Mouse (Mus musculus) spleen, postnatal 14 days (tissue): Measurements from ENCODE around the gene Rpl7a.

Experiments
- DNase-seq, 2 experiments: peaks; one replicate each; pipeline ENCODE4 v3.0.0; 2021 to 2022; ENCODE audit warnings: low spot score in 2 of 2

Rpl7a gene

DNA sequence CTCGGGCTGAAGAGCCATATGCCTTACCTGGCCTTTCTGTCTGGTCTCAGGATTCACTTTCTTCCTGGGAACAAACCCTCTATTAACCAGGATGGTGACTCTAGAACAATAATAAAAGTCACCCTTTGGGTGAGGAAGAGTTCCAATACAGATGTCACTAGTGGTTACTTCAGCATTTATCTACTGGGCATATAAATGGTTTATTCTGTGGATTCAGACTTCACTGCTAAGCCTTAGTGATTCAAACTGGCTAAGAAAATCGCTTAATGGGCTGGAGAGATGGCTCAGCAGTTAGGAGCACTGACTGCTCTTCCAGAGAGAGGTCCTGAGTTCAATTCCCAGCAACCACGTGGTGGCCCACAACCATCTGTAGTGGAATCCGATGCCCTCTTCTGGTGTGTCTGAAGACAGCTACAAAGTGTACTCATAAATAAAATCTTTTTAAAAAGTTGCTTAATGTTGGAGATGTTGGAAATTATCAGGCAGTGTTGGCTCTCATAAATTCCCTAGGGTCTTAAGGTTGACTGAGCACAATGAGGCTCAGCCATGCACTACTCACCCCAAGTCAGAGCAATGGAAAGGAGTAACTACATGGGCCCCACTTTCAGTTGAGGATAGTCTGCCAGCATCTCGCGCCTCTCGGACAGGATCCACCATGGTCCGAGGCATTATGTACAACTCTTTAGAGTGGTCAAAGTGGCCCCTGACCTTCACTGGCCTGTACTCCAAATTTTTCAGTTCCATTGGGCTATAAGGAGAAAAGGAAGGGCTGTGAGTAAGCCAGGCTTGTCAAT is 3.8 kb downstream of the Rpl7a start:
- no peak for DNase-seq

- DNase-seq: peak; percentile 49 to 69
Observed at GRCm38 (mm10) chr2:26915927-26916728, 5.6 kb downstream of the Rpl7a start, which contains the start of the genes Surf2 and Surf1. Gene Surf2, plus strand, starts transcription at chr2:26916367. Gene Surf1, minus strand, starts transcription at chr2:26916530.

DNA sequence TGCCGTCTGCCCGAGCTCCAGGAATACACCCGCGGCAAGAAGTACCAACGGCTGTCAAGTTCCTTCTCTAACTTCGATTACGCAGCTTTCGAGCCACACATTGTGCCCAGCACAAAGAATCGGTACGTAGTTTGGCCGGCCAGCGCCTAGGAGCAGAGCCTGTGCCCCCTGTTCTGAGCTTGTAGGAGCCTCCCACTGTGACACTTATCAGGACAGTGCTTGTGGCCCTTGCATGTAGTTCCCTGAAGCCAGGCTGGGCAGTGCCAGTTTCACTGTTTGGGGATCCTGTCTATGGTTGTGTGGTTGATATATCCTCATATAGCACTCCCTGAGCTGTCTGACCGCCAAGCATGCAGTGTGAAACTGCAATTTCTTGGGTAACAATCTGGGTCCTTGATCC is 6.2 kb downstream of the Rpl7a start:
- no peak for DNase-seq

DNA sequence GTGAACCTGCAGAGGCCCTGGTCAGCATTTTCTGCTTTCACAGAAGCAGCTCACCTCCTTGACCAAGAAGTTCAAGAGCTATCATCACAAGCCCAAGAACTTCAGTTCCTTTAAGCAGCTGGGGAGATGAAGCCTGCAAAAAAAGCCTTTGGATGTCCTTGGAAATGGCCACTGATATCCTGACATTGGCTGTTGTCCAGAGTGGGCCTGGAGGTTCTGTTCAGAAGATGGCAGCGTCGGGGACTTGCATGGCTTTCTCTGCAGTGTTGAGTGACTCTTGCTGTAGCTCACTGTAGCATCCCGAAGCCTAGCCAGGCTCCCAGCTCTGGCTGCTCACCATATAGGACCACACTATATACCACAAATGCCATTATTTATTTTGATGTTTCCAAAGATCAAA is 9.1 kb downstream of the Rpl7a start:
- DNase-seq: no peak

GRCm38 (mm10) chr2:26920190-26920855 is 9.8 kb downstream of the Rpl7a start:
- no peak for DNase-seq

- DNase-seq: no peak
Observed at GRCm38 (mm10) chr2:26921784-26922183, 11.2 kb downstream of the Rpl7a start.

DNA sequence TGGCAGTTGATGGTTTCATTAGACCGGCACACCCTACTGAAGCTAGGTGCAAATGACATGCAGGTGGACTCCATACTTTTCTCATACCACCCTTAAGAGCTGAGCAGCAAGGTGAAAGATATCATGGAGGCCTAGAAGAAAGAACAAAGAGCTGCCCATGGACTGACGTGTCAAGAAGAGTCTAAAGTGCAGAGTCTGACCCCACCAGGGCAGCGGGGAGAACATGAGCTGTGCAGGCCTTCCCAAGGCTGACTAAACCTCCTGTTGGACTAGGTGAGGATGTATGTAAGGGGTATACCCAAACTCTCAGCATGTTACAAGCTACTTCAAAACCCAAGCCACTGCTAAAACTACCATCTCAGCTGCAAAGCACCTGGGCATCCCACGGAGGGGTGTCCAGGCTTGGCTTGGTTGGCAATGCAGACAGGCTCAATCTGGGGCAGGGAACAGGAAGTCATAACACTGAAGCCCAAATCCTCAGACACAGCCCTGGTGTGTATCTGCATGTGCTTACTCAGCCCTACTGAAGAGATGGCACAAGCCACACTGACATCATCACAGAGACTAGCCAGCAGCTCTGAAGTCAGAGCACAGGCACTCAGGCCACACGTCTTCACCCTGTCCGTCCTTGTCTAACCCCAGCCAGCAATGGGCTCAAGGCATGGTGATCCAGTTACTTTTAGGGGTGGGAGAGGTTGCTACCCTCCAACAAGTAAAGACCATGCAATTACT is 17.3 kb downstream of the Rpl7a start:
- no peak for DNase-seq

DNA sequence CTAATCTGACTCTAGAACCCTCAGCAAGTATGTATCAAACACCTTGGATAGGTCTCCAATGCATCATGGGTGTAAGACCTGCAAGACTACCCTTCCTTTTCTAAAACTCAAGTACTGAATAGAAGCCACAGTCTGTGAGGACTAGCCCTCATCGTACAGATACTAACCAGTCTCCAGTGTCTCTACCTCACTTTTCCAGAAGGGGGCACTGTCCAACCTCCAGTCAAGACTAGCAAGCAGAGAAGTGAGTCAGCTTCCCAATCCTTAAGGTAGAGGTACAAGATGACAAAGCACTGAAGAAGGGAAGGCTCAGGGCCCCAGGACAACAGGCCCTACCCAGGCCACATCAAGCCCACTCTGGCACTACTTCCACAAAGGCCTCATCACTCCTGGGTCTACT is 19.8 kb downstream of the Rpl7a start:
- DNase-seq: peak; percentile 29 to 67

DNA sequence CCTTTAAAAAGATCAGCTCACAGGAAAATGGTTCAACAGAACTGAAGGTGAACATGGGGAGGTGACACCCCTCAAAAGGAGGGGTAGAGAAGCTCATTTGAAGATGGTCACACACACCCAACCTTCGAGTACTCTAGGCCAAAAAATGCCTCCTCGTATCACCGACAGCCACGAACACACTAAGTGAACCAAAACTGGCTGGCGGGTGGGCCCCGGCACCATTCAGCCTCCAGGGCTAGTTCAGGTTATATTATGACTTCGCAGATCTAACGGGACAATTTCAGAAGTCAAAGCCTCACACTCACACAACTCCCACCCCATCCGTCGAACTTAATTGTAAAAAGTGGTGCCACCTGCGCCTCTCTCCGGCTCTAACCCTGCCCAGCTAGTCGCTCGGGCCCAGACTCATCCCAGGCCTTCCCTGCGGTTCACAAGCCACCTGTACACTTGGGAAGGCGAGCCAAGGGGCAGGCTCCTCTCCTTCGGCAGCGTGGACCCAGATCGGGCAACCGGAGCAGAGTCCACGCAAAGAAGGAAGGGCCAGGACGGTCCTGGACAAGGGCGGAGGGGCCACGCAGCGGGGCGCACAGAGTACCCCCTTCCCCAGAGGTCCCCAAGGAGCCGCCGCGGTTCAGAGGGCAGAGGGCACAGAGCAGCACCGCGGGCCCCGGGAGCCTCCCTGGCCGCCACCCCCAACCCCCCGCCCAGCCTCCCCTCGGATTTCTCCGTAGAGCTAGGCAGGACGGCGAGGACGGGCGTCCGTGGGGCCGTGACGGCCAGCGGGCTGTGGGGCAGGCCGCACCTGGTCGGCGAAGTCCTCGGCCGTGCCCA is 22.1 kb downstream of the Rpl7a start:
- peak in 1 of 2 experiments; percentile 21 for DNase-seq

GRCm38 (mm10) chr2:26933304-26934055 is 22.9 kb downstream of the Rpl7a start, which contains the start of the genes Surf4 and Stkld1:
Gene Surf4, minus strand, starts transcription at chr2:26933928.
Gene Stkld1, plus strand, starts transcription at chr2:26934047.
- peak; percentile 87 to 90 for DNase-seq

DNA sequence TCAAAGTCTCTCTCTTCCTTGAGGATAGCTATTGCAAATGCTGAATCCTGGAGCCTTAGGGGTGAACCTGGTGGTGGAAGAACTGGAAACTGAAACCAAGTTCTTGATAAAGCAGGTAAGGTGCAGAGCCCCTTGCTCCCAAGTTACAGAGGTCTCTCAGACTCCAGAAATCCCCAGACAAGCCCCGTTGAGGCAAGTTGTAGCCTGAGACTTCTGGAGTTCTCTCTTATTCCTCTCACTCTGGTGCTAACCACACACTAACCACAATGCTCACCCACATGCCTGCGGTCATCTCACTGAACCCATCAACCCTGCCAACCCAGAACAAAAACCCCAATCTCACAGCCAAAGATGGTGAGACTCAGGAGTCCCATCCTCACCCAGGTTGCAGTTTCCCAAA is 24.7 kb downstream of the Rpl7a start:
- no peak for DNase-seq

GRCm38 (mm10) chr2:26936425-26936824 is 25.9 kb downstream of the Rpl7a start:
- no peak for DNase-seq

DNA sequence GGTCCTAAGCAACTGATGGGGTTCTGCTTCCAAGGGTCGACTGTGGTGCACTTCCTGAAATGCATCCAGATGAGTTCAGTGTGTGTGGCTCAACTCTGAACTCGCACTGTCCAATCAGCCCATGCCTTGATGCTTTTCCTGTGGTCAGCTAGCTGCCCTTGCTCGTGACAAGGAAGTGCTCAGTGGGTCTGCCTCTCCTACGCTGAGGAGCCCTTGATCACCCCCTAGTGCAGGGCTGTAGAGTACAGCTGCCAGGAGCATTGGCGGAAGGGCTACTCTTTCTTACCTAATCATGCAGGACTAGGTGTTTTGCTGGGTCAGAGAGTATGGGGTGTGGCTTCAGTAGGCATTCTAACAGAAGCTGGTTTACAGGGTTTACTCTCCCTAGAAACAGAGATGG is 31.0 kb downstream of the Rpl7a start:
- no peak for DNase-seq

DNA sequence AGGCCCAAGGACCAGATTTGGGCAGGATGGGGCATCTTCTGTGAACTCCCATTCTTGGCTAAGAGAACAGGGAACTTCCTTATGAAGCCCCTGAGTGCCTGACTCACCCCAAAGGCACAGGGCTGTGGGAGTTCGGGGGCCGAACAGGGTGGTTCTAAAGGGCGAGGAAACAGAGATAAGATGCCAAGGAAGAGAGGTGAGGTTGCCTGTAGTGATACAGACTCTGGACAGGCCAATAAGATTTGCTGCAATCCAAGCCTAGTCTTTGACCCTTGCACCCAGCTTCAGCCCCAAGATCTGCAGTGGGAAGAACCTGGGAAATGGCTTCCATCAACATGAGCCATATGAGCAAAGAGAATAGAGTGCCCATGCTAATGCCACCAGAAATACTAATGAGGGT is 32.7 kb downstream of the Rpl7a start:
- DNase-seq: no peak

DNA sequence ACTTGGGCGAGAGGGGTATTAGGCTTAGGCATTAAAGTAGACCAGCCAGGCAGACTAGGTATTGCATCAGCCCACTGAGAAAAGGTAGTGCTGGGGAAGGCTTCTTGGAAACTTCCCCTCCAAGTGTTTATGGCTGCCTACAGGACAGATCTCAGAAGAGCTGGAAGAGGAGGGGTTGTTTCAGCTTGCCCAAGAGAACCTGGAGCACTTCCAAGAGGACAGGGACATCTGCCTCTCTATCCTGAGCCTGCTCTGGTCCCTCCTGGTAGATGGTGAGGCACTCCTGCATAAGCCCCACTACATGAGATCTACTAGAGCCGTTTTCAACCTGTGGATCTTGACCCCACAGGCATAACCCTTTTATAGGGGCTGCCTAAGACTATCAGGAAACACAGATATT is 39.8 kb downstream of the Rpl7a start:
- DNase-seq: no peak

- DNase-seq: no peak
Observed at GRCm38 (mm10) chr2:26951346-26951905, 40.9 kb downstream of the Rpl7a start.

DNA sequence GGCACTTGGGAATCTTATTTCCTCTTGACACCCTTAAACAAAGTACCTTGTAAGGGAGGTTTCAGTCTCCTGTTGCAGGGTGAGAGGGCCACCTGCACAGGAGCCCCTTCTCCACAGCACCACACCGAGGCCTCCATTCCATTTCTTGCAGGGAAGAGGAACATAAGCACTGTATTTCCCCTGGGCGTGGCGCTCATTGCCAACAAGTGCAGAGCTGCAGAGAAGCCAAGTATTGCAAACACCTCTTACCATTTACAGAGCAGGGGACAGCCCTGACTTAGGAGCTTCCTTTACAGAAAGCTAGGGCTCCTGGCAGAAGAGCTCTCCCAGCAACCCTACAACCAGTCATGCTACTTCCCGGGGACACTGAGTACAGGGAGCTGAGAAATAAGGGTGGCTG is 41.6 kb downstream of the Rpl7a start:
- no peak for DNase-seq

DNA sequence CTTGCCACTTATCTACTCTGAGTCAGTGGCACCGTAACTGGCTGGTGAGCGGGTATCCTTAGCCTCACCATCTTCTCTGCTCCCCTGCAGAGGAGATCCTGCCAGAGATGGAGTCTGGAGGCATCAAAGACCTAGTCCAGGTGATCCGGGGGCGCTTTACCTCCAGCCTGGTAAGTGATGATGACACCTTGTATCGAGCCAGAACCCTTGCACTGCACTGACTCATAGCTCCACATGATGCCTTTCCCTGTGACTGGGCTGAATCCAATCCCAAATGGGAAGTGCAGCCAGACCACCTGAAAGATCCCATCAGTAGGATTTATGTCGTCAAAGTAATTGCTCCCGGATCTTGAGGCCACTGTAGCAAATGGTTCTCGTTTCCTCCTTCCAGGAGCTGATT is 42.3 kb downstream of the Rpl7a start:
- no peak for DNase-seq

DNA sequence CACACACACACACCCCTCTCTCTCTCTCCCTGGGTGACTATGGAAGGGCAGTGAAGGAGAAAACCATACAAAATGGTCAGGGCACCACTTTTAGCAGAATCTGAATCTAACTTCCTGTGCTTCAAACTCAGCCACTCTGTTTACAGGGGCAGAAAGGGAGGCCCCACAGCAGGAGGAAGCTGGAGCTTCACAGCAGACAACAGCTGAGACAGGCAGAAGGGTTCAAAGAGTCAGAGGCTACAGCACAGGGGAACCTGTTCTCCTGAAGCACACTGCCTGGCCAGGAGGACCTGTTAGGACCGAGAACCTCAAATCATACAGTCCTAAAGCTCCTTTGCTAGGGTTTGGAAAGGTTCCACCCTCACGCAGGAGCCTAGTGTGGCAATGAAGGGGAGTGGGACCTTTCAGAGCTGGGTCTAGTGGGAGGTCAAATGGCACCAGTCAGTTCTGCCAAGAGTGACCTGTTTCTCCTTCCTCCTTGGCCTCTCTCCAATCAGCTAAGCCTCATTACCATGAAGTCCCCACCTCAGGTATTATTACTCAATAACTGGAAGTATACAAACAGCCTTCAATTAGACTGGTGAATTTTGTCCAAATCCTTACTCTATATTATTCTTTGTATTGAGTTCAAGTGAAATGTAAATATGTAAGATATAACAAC is 44.3 kb downstream of the Rpl7a start:
- DNase-seq: no peak
